Mouse (Mus musculus): ENCODE measurements around the gene Nrros.

The Nrros gene

DNA sequence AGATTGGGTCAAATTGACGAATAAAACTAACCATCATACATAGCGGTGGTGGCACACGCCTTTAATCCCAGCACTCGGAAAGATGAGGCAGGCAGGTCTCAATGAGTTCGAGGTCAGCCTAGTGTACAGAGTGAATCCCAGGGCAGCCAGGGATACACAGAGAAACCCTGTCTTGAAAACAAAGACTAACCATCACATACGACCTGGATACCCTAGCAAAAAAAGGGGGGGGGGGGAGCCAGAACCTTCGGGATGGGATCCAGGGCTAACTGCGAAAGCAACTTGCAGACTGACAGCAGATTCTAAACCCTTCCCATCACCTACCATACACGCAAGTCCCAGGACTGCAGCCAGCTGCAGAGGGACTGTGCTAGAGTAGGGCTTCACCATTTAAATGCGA is 51.0 kb downstream of the Nrros start:
- no peak for DNase-seq

DNA sequence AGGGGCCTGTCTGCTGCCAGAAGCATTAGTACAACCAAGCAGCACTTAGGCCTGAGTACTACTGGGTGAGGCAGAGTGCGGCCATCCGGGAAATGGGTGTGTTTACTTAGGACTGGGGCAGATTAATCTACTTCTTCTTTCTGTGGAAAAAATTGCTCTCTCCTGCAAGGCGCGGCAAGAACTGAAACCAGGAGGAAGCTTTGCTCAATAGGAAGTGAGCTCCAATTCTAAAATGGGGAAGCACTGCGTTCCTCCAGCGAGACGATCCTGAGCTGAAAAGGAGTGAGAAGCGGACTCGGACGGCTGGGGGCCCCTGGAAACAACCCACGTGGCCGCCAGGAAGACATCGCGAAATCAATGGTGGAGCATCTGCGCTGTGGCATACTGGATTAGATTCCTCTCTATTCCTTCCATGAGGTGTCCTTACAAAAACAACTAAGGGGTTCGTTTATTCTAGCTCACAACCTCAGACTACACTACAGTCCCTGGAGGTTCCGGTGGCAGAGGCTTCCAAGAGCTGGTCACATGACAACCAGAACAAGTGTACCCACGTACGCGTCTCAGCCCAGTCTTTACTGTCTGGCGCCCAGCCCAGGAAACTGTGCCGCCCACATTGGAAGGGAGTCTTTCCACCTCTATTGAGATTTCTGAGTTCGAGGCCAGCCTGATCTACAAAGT is 51.7 kb downstream of the Nrros start:
- peak; percentile 52 to 69 for DNase-seq

DNA sequence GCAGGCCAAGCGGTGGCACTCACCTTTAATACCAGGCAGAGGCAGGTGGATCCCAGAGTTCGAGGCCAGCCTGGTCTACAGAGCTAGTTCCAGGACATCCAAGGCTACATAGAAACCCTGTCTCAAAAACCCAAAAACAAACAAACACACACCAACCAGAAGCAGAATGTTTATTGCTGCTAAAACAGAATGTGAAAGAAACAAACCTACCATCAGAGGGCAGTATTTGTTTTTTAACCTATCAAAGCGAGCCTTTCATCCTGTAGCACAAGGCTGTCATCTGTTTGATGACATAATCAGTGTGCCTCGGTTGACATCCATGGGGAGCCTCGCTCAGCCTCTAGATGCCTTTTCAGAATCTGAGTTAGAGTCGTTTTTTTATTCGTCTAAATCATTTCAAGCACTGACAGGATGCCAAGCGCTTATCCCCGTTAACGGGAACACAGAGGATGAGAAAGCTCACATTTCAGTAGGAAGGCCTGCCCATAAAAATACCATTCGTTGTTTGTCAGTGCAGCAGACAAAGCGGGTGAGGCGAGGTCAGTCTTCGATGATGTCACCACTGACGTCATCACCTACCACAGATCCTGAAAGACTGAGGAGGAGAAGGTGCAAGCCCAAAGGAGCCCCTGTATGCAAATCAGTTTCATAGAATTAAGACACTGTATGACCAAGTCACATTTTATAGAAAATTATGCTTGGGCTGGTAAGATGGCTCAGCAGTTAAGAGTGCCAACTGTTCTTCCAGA is 54.3 kb downstream of the Nrros start:
- no peak for DNase-seq

DNA sequence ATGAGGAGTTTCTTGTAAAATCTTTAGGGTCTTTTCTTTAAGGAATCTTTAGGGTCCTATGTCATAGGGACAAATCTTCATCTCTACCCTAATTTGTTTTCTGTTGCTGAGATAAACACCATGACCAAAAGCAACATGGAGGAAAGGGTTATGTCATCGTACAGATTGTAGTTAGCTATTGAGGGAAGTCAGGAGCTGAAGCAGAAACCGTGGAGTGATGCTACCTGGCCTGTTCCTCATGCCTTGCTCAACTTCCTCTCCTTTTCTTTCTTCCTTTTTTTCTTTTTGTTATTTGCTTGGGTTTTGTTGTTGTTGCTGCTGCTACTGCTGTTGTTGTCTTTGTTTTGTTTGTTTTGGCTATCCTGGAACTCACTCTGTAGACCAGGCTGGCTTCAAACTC is 56.8 kb downstream of the Nrros start:
- DNase-seq = no peak

DNA sequence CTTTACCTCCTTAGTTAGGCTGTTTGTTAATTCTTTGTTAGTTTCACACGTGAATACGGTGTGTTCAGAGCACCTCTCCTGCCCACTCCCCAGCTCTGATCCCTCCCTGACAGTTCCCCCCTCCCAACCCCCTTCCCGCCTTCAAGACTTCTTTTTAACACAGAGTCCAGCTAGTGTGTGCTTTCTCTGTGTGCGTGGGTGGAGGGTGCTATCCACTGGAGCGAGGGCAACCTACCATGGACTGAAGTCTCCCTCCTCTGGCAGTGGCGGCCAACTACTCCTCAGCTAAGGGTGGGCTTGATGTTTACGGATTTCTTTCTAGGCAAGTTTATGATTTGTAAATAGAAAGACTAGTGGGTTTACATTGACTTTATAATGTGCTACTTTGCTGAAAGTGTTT is 57.2 kb downstream of the Nrros start:
- DNase-seq = peak; percentile 66 to 77

DNA sequence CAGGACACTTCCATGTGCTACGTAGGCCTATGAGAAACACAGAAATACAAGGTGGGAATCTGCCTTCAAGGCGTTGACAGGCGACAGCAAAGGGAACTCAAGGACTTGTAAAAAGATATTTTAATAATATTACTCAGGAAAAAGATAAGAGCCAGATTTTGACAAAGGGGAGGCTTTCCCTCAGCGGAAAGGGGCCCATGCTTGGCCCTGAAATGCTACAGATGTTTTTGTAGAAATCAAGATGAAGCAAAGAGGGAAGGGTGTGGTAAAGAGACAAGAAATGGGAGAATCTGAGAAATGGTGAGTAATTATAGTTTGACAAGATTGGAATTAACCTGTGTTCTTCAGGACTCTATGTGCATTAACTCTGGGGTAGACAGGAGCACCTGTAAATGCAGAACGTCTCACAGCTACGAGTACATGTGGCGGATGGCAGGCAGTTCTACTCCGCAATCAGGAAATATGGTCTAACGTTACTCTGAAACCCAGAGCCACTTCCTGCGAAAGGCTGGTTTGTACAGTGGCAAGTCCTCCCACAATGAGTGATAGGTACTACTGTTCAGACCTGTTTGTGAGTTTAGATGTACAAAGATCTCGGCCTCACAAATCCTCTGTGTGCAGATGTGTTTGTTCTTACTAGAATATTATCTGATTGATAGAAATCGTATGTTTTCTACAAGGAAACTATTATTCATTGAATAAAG is 57.9 kb downstream of the Nrros start:
- peak; percentile 68 to 78 for DNase-seq

DNA sequence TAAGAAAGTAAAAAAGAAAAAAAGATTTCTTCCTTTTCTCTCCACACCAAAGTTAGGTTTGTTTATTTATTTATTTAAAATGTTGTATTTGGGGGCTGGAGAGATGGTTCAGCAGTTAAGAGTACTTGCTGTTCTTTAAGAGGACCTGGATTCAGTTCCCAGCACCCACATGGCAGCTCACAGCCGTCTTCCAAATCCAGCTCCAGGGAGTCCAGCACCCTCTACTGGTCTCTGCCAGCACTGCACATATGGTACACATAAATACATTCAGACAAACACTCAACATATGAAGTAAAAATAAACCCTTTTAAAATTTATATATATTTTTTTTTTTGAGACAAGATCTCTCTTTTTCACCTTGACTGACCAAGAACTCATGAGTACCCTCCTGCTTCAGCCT is 59.7 kb downstream of the Nrros start:
- DNase-seq = no peak

DNA sequence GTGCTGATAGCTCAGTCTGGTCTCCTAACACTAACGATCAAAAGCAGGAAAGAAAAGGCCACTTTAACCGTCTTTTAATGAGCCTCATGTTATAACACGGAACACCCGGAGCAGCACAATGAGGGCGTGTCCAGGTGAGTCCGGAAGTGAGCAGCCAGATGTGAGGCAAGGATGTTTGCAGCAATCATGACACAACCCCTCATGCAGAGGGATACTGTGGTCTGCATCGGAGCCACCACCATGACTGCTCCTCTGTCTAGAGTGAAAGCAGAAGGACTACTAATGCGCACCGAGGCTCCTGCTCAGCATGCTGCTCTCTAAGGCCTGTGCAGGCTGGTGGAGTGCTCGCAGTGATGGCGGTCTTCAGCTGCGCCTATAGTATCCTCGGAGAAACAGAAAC is 63.1 kb downstream of the Nrros start:
- no peak for DNase-seq

DNA sequence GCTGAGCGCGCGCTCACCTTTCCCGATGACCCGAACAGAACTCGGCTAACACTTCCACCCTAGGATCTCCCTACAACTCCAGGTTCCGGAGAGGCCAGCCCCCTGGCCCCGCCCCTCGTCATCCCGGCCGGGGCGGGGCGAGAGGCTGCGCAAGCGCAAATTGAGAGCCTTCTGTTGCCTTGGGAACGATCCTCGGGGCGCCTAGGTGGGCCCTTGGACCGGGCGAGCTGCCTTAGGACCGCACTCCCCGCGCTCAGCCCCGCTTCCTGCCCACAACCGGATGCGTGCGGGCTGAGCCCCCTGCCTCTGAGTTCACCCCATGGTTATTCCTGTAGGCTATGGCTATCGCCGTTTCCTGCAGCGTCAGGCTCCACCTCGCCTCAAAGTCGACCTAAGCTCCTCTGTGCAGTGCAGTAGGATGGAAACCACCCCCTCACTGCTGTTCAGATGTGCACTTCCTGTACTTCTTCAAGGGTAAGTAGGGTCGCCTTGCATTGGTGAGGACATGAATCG is 65.7 kb downstream of the Nrros start, which contains the start of the genes Pigx and Cep19:
Gene Pigx, minus strand, starts transcription at position 103 of the 513 bp plus-strand sequence.
Gene Cep19, plus strand, starts transcription at position 163 of the 513 bp plus-strand sequence.
- peak; percentile 91 for DNase-seq

DNA sequence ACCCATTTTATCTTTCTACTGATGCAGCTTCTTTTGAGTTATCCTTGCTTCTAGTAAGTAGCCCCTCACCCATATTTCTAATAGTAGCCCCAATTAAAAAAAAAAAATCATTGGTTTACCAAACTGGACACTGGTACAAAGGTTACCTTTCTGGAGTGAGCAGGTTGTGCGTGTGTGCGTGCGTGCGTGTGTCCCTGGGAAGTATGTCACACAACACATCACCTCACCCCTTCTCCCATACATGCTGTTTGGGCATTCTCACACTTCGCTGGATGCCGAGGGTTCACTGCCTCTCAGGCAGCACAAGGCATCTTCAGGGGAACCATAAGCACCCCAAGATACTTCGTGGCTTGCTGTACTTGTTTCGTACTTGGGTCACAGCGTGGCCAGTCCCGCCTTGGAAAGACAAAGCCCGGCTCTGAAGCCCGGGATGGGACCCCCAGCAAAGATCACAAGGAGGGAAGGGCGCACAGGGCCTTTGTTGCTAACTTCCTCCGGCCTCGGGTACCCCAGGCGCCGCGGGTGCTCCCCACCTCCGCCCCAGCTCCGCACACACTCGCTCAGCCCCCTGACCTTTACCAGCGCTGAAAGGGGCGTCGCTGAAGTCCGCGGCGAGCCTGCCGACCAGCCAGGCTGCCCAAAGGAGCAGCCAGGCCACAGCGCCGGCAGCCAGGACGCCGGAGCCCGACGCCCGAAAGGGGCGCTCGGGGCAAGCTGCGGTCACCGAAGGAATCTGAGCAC is 66.3 kb downstream of the Nrros start:
- peak in 1 of 2 experiments; percentile 66 for DNase-seq

DNA sequence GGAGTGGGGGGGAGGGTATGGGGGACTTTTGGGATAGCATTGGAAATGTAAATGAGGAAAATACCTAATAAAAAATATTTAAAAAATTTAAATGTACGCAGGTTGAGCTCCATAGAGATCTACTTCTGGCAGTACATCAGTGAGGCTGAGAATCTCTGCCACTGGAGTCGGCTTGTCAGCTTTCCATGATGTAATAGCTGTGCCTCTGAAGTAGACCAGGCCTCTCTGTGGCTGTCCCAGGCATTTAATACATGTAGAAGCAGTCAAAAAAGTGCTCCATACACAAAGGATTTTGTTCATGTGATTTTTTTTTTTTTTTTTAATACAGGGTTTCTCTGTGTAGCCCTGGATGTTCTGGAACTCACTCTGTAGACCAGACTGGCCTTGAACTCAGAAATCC is 67.6 kb downstream of the Nrros start:
- DNase-seq = peak in 1 of 2 experiments; percentile 3

Measured in thymus, postnatal 36 days (tissue).